Mouse (Mus musculus): ENCODE measurements around the gene Stx8. TPM values are rescaled to one million over a fixed set of nuclear protein-coding genes. Genes with fewer than 3 reads are reported as not detected.

Gene Stx8
- polyA plus RNA-seq, 1 experiment: 8.7 TPM

- H3K4me3 ChIP-seq (replicated peaks; ENCODE audit: extremely low read depth, low read depth, low read length): no peak overlapping the region
- H3K4me1 ChIP-seq (ENCODE audit: control insufficient read depth, insufficient read depth, low read length): peaks cover 5% of the 10 kb centered on the region
- no peak for DNase-seq
- 89% methylated on average over 13 of the region's 13 CpGs for WGBS
- TF ChIP-seq POLR2A (IDR thresholded peaks at IDR 0.05; ENCODE audit: borderline replicate concordance, extremely low read depth, low read depth, low read length) (no peak), CTCF (IDR thresholded peaks at IDR 0.05; ENCODE audit: insufficient read depth, low read length) (no peak)
These were observed 41.0 kb upstream of the Stx8 start for GRCm38 (mm10) chr11:67925000-67925399.

- 21% methylated on average over 15 of the region's 15 CpGs for WGBS
- H3K4me3 ChIP-seq (replicated peaks; ENCODE audit: extremely low read depth, low read depth, low read length): no peak overlapping the region
- peaks cover 3% of the 10 kb centered on the region; the same call in 1 of the 2 replicates for H3K4me1 ChIP-seq (ENCODE audit: control insufficient read depth, insufficient read depth, low read length)
- DNase-seq: no peak
- TF ChIP-seq POLR2A (IDR thresholded peaks at IDR 0.05; ENCODE audit: borderline replicate concordance, extremely low read depth, low read depth, low read length): no peak
- no peak for TF ChIP-seq CTCF (IDR thresholded peaks at IDR 0.05; ENCODE audit: insufficient read depth, low read length)
These were observed 39.5 kb upstream of the Stx8 start for GRCm38 (mm10) chr11:67926348-67927055.

GRCm38 (mm10) chr11:67932156-67932555, 33.8 kb upstream of the Stx8 start:
- TF ChIP-seq POLR2A (IDR thresholded peaks at IDR 0.05; ENCODE audit: borderline replicate concordance, extremely low read depth, low read depth, low read length) (no peak), CTCF (IDR thresholded peaks at IDR 0.05; ENCODE audit: insufficient read depth, low read length) (no peak)
- DNase-seq: no peak
- Histone ChIP-seq H3K4me1 (ENCODE audit: control insufficient read depth, insufficient read depth, low read length) (no peaks in the 10 kb centered on the region), H3K4me3 (replicated peaks; ENCODE audit: extremely low read depth, low read depth, low read length) (no peak overlapping the region)
- WGBS: 92% methylated on average over 3 of the region's 3 CpGs

GRCm38 (mm10) chr11:67948229-67948628, 17.8 kb upstream of the Stx8 start:
- WGBS: 33% methylated on average over 3 of the region's 3 CpGs
- DNase-seq: no peak
- no peak for TF ChIP-seq CTCF (IDR thresholded peaks at IDR 0.05; ENCODE audit: insufficient read depth, low read length)
- no peak for TF ChIP-seq POLR2A (IDR thresholded peaks at IDR 0.05; ENCODE audit: borderline replicate concordance, extremely low read depth, low read depth, low read length)
- Histone ChIP-seq H3K4me3 (replicated peaks; ENCODE audit: extremely low read depth, low read depth, low read length) (no peak overlapping the region), H3K4me1 (ENCODE audit: control insufficient read depth, insufficient read depth, low read length) (no peaks in the 10 kb centered on the region)

- no peak overlapping the region for H3K4me3 ChIP-seq (replicated peaks; ENCODE audit: extremely low read depth, low read depth, low read length)
- 51% methylated on average over 9 of the region's 9 CpGs for WGBS
- no peaks in the 10 kb centered on the region for H3K4me1 ChIP-seq (ENCODE audit: control insufficient read depth, insufficient read depth, low read length)
- TF ChIP-seq POLR2A (IDR thresholded peaks at IDR 0.05; ENCODE audit: borderline replicate concordance, extremely low read depth, low read depth, low read length) (no peak), CTCF (IDR thresholded peaks at IDR 0.05; ENCODE audit: insufficient read depth, low read length) (no peak)
- no peak for DNase-seq
These were observed 16.5 kb upstream of the Stx8 start for GRCm38 (mm10) chr11:67949475-67949874.

- no peak overlapping the region for H3K4me3 ChIP-seq (replicated peaks; ENCODE audit: extremely low read depth, low read depth, low read length)
These were observed 12.4 kb upstream of the Stx8 start for GRCm38 (mm10) chr11:67953604-67954003.

GRCm38 (mm10) chr11:67954413-67954812, 11.6 kb upstream of the Stx8 start:
- Histone ChIP-seq H3K4me3 (replicated peaks; ENCODE audit: extremely low read depth, low read depth, low read length) (no peak overlapping the region), H3K4me1 (ENCODE audit: control insufficient read depth, insufficient read depth, low read length) (no peaks in the 10 kb centered on the region)
- no peak for TF ChIP-seq POLR2A (IDR thresholded peaks at IDR 0.05; ENCODE audit: borderline replicate concordance, extremely low read depth, low read depth, low read length)
- no peak for TF ChIP-seq CTCF (IDR thresholded peaks at IDR 0.05; ENCODE audit: insufficient read depth, low read length)
- no peak for DNase-seq
- 73% methylated on average over 6 of the region's 6 CpGs for WGBS

More at GRCm38 (mm10) chr11:67953604-67954003, 12.4 kb upstream of the Stx8 start:
- no peak for DNase-seq
- H3K4me1 ChIP-seq (ENCODE audit: control insufficient read depth, insufficient read depth, low read length): no peaks in the 10 kb centered on the region
- no peak for TF ChIP-seq POLR2A (IDR thresholded peaks at IDR 0.05; ENCODE audit: borderline replicate concordance, extremely low read depth, low read depth, low read length)
- no peak for TF ChIP-seq CTCF (IDR thresholded peaks at IDR 0.05; ENCODE audit: insufficient read depth, low read length)
- WGBS: 86% methylated on average over 5 of the region's 5 CpGs

- DNase-seq: no peak
- H3K4me3 ChIP-seq (replicated peaks; ENCODE audit: extremely low read depth, low read depth, low read length): no peak overlapping the region
- TF ChIP-seq POLR2A (IDR thresholded peaks at IDR 0.05; ENCODE audit: borderline replicate concordance, extremely low read depth, low read depth, low read length): no peak
- peak; percentile 44 for TF ChIP-seq CTCF (IDR thresholded peaks at IDR 0.05; ENCODE audit: insufficient read depth, low read length)
- WGBS: 58% methylated on average over 6 of the region's 6 CpGs
- H3K4me1 ChIP-seq (ENCODE audit: control insufficient read depth, insufficient read depth, low read length): peaks cover 3% of the 10 kb centered on the region; the same call in 1 of the 2 replicates
These were observed 1.9 kb upstream of the Stx8 start for GRCm38 (mm10) chr11:67964110-67964509.

- TF ChIP-seq POLR2A (IDR thresholded peaks at IDR 0.05; ENCODE audit: borderline replicate concordance, extremely low read depth, low read depth, low read length) (no peak), CTCF (IDR thresholded peaks at IDR 0.05; ENCODE audit: insufficient read depth, low read length) (no peak)
- Histone ChIP-seq H3K4me1 (ENCODE audit: control insufficient read depth, insufficient read depth, low read length) (peaks cover 3% of the 10 kb centered on the region; the same call in 1 of the 2 replicates), H3K4me3 (replicated peaks; ENCODE audit: extremely low read depth, low read depth, low read length) (peak within 1 kb of the TSS; percentile 80)
- DNase-seq: peak; percentile 74
- 6% methylated on average over 15 of the region's 15 CpGs for WGBS
These were observed 630 bp upstream of the Stx8 start, which contains the start of gene Cfap52 for GRCm38 (mm10) chr11:67965242-67965883. TSS of gene Cfap52 (minus strand) at chr11:67965651.
